Mouse (Mus musculus) bone marrow, adult 2 months (tissue): ENCODE results near the gene Sh3rf1. TPM values are rescaled to one million over a fixed set of nuclear protein-coding genes. Genes with fewer than 3 reads are reported as not detected.

Source experiments
- H3K27ac ChIP-seq: fragments of 200-500 bp; 2 replicates; pipeline ENCODE4 v1.5.1; 2012; ENCODE audit warnings: low read depth, mild to moderate bottlenecking, control low read depth, inconsistent platforms, low read length; ENCODE audit not compliant: control insufficient read depth, poor library complexity, insufficient read depth
- H3K4me1 ChIP-seq: fragments of 200-500 bp; 2 replicates; pipeline ENCODE4 v1.6.1; 2011; ENCODE audit warnings: low read length; ENCODE audit not compliant: control insufficient read depth, insufficient read depth
- H3K4me3 ChIP-seq: fragments of 200-500 bp; replicated peaks from 2 replicates; pipeline ENCODE3; 2011; ENCODE audit warnings: mild to moderate bottlenecking, low read depth, low read length, control low read depth; ENCODE audit not compliant: control insufficient read depth
- CTCF ChIP-seq: fragments of 200-500 bp; IDR thresholded peaks from 2 replicates; pipeline ENCODE4 v1.5.1; 2011; ENCODE audit warnings: low read length, control low read depth; ENCODE audit not compliant: control insufficient read depth, insufficient read depth
- POLR2A ChIP-seq: fragments of 200-500 bp; IDR thresholded peaks from 2 replicates; pipeline ENCODE4 v1.6.1; 2011; ENCODE audit warnings: low read depth, mild to moderate bottlenecking, control low read depth, low read length, borderline replicate concordance; ENCODE audit not compliant: control insufficient read depth
- WGBS: fragments of 180-500 bp; shearing (Covaris S2); methylation state at CpG from one replicate; pipeline ENCODE4 v1.1.7; 2018; 5-methylcytosine and 5-hydroxymethylcytosine counted together
- polyA plus RNA-seq: library from polyadenylated mRNA; stranded (reverse); fragments of >200 nt; gene quantifications from 2 replicates; pipeline ENCODE4 v1.2.4, GENCODE M21; 2011; ENCODE audit warnings: low replicate concordance; ENCODE audit not compliant: missing spikeins, insufficient read depth, insufficient read length

Sh3rf1 gene
- polyA plus RNA-seq, 1 experiment = 2.4 TPM

- Histone ChIP-seq H3K4me1 (no peaks in the 10 kb centered on the region), H3K27ac (no peak overlapping the region), H3K4me3 (no peak overlapping the region)
- TF ChIP-seq POLR2A (no peak), CTCF (no peak)
- 62% methylated on average over 4 of the region's 4 CpGs for WGBS
Observed at GRCm38 (mm10) chr8:61428821-61429482, 205.3 kb downstream of the Sh3rf1 start.

GRCm38 (mm10) chr8:61435481-61435880 is 211.8 kb downstream of the Sh3rf1 start:
- no peak for TF ChIP-seq CTCF
- no peak for TF ChIP-seq POLR2A

GRCm38 (mm10) chr8:61436147-61436546 is 212.5 kb downstream of the Sh3rf1 start:
- WGBS = 81% methylated on average over 3 of the region's 3 CpGs
- no peak for TF ChIP-seq CTCF
- no peak for TF ChIP-seq POLR2A

More at GRCm38 (mm10) chr8:61435481-61435880, 211.8 kb downstream of the Sh3rf1 start:
- H3K4me1 ChIP-seq = no peaks in the 10 kb centered on the region
- WGBS = 82% methylated on average over 5 of the region's 5 CpGs
- H3K27ac ChIP-seq = no peak overlapping the region
- H3K4me3 ChIP-seq = no peak overlapping the region

DNA sequence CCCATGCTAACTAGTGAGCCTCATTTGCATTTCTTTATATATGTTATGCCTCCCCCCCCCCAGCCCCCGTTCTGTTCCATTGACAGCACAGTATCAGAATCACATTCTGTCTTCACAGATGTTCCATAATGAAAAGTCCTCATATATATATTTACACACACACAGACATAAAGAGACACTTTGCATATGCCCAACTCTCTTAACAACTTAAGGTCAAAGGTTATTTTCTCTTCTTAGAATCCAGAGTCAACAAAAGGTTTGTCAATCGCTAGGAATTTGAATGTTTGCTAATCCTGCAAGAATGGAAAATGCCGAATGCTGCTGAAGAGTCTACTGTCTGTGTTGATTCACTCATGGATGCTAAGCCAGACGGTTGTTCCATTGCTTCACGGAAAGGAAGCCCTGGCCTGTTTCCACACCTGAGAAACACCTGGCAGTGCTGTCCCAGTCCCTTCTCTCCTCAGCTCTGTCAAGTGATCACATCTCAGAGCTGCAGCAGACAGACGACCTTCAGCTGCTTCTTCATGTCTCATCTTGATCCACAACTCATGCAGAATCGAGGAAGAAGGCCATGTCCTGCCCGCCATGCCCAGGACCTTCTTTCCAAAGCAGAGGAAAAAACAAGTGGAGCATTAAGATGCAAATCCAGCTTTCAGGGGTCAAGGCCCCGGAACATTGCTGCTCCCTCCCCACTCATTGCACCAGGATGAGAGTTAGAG is 213.1 kb downstream of the Sh3rf1 start:
- 66% methylated on average over 9 of the region's 9 CpGs for WGBS
- H3K4me1 ChIP-seq = no peaks in the 10 kb centered on the region
- H3K4me3 ChIP-seq = no peak overlapping the region
- no peak overlapping the region for H3K27ac ChIP-seq
- TF ChIP-seq CTCF = no peak
- no peak for TF ChIP-seq POLR2A

More at GRCm38 (mm10) chr8:61436147-61436546, 212.5 kb downstream of the Sh3rf1 start:
- no peaks in the 10 kb centered on the region for H3K4me1 ChIP-seq
- no peak overlapping the region for H3K4me3 ChIP-seq
- no peak overlapping the region for H3K27ac ChIP-seq

- H3K4me3 ChIP-seq = no peak overlapping the region
- H3K4me1 ChIP-seq = no peaks in the 10 kb centered on the region
- no peak overlapping the region for H3K27ac ChIP-seq
- TF ChIP-seq POLR2A (no peak), CTCF (no peak)
Observed at GRCm38 (mm10) chr8:61437305-61437605, 213.6 kb downstream of the Sh3rf1 start.

- Histone ChIP-seq H3K4me3 (no peak overlapping the region), H3K27ac (no peak overlapping the region), H3K4me1 (no peaks in the 10 kb centered on the region)
- no peak for TF ChIP-seq CTCF
- no peak for TF ChIP-seq POLR2A
- 89% methylated on average over 3 of the region's 3 CpGs for WGBS
Observed at GRCm38 (mm10) chr8:61442988-61443387, 219.3 kb downstream of the Sh3rf1 start.

DNA sequence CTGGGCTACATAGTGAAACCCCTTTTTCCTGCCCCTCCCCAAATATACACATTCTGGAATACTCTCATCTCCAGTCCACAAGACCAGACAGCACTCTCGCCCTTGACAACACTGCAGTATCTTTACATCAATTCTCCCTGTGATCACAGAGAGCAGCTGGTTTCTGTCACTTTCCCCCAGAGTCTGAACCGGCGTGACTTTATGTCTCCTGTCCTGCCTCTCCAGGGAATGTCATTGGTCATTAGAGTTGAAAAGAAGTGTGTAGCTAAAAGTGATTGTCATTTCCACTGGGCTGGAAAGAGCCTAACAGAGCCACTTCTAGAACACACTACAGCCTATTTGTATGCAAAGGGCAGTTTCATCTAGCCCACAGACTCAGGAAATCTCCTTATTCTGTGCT is 220.7 kb downstream of the Sh3rf1 start:
- no peak overlapping the region for H3K4me3 ChIP-seq
- 80% methylated on average over 3 of the region's 3 CpGs for WGBS

More for the DNA sequence above, 220.7 kb downstream of the Sh3rf1 start:
- no peaks in the 10 kb centered on the region for H3K4me1 ChIP-seq
- TF ChIP-seq CTCF = no peak
- TF ChIP-seq POLR2A = no peak
- H3K27ac ChIP-seq = no peak overlapping the region

Other genes with a start within 250 kb of the Sh3rf1 start
- 35.2 and 45.1 TPM in 2 replicates for gene Clcn3, start 240.6 kb upstream of the Sh3rf1 start, polyA plus RNA-seq
- gene Nek1, start 230.7 kb upstream of the Sh3rf1 start, polyA plus RNA-seq = 7.1 and 10.0 TPM in 2 replicates